Mouse (Mus musculus): Measurements from ENCODE around the gene Ttc8. TPM values are rescaled to one million over a fixed set of nuclear protein-coding genes. Genes with fewer than 3 reads are reported as not detected.

The Ttc8 gene
- polyA plus RNA-seq, 2 experiments, result 1.8 TPM

DNA sequence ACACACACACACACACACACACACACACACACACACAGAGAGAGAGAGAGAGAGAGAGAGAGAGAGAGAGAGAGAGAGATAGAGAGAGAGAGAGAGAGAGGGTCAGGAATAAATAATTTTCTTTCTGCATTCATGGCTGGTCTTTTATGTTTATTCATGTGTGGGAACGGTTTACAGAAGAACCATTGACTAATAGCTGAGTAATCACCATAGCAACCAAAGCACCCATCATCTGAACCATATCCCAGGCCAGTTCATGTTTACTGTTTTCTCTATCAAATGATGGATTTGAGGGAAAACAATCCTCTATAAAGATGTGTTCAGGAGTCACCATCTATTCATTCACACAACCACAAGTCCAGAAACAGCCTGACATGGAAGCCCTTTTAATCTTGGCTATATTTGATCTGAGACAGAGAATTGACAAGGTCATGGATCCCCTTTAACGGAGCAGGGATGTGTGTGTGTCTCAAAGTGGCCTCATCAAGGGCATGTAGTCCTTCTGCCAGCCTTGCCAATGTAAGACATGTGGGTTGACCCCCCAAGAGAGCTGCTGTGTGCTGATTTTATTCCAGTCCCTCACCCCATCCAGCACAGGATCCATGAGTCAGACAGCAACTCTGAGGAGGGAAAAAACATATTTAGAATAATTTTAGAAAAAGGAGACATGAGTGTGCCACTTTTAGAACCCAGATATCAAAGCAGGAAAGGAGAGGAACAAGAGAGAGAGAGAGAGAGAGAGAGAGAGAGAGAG is 70.9 kb downstream of the Ttc8 start:
- H3K4me2 ChIP-seq (ENCODE audit: low read depth), result no peak overlapping the region
- no peaks in the 10 kb centered on the region for H3K27me3 ChIP-seq (ENCODE audit: control insufficient read depth, insufficient read depth, low read length)
- H3K27ac ChIP-seq, result no peak overlapping the region
- TF ChIP-seq EP300 (IDR thresholded peaks at IDR 0.05; ENCODE audit: low read depth) (no peak), CTCF (IDR thresholded peaks at IDR 0.05; ENCODE audit: low read depth) (no peak)
- ATAC-seq (ENCODE audit: insufficient read depth) (no peak), DNase-seq (ENCODE audit: low read depth in 3 of 3, low spot score in 3 of 3) (no peak)
- no peaks in the 10 kb centered on the region for H3K36me3 ChIP-seq (replicated peaks; ENCODE audit: control insufficient read depth, insufficient read depth, low read depth)
- H3K4me1 ChIP-seq (replicated peaks; ENCODE audit: control insufficient read depth in 2 of 2, insufficient read depth in 2 of 2, low read length in 1 of 2), result peaks cover 0 to under 1% of the 10 kb centered on the region in 2 experiments; a peak in 1 of 4 replicates
- 56% methylated on average over 2 of the region's 2 CpGs for WGBS (ENCODE audit: insufficient replicate concordance)
- H3K4me3 ChIP-seq (ENCODE audit: insufficient read depth in 1 of 2, low read depth in 2 of 2, low read length in 2 of 2), result no peak overlapping the region
- H3K9ac ChIP-seq (replicated peaks), result no peak overlapping the region
- no peaks in the 10 kb centered on the region for H3K9me3 ChIP-seq (ENCODE audit: control insufficient read depth, low read length)

DNA sequence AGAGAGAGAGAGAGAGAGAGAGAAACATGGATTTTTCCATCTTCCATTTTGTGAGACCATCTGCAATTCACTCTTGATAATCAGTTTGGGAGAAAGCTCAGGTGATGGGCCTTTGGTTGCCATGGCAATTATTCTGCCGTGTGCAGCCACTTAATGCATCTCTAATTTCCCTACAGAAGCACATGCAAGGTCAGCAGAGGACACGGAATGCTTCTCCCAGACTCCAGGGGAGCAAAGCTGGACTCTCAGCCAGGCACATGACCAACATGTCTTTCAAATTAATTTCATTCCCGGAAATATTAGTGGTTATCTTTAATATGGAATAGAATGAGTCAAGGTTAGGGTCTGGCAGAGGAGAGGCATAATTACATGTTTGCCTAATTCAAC is 71.4 kb downstream of the Ttc8 start:
- Histone ChIP-seq H3K4me2 (ENCODE audit: low read depth) (no peak overlapping the region), H3K27ac (no peak overlapping the region), H3K36me3 (replicated peaks; ENCODE audit: control insufficient read depth, insufficient read depth, low read depth) (no peaks in the 10 kb centered on the region), H3K4me3 (ENCODE audit: insufficient read depth in 1 of 2, low read depth in 2 of 2, low read length in 2 of 2) (no peak overlapping the region), H3K9me3 (ENCODE audit: control insufficient read depth, low read length) (no peaks in the 10 kb centered on the region), H3K4me1 (replicated peaks; ENCODE audit: control insufficient read depth in 2 of 2, insufficient read depth in 2 of 2, low read length in 1 of 2) (peaks cover 4 to 6% of the 10 kb centered on the region in 2 experiments; a peak in 3 of 4 replicates), H3K9ac (replicated peaks) (no peak overlapping the region), H3K27me3 (ENCODE audit: control insufficient read depth, insufficient read depth, low read length) (no peaks in the 10 kb centered on the region)
- ATAC-seq (ENCODE audit: insufficient read depth) (no peak), DNase-seq (ENCODE audit: low read depth in 3 of 3, low spot score in 3 of 3) (no peak)
- WGBS (ENCODE audit: insufficient replicate concordance), result 47% methylated on average over 3 of the region's 3 CpGs
- TF ChIP-seq CTCF (IDR thresholded peaks at IDR 0.05; ENCODE audit: low read depth) (no peak), EP300 (IDR thresholded peaks at IDR 0.05; ENCODE audit: low read depth) (no peak)

DNA sequence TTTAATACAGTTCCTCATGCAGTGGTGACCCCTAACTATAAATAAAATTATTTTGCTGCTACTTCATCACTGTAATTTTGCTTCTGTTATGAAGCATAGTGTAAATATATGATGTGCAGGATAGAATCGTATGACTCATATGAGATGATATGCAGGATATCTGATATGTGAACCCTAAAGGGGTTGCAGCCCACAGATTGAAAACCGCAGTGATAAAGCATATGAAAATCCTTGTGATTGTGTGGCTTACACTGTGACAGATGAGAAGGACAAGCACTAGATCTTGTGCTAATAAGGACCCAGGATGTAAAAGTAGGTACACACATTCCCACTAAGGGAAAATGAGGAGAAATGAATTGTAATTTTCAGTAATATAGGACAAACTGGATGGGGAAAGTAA is 73.4 kb downstream of the Ttc8 start:
- ATAC-seq (ENCODE audit: insufficient read depth) (no peak), DNase-seq (ENCODE audit: low read depth in 3 of 3, low spot score in 3 of 3) (no peak)
- WGBS (ENCODE audit: insufficient replicate concordance), result 59% methylated on average over 2 of the region's 2 CpGs
- Histone ChIP-seq H3K4me2 (ENCODE audit: low read depth) (no peak overlapping the region), H3K4me3 (ENCODE audit: insufficient read depth in 1 of 2, low read depth in 2 of 2, low read length in 2 of 2) (no peak overlapping the region), H3K27ac (no peak overlapping the region), H3K36me3 (replicated peaks; ENCODE audit: control insufficient read depth, insufficient read depth, low read depth) (no peaks in the 10 kb centered on the region), H3K9me3 (ENCODE audit: control insufficient read depth, low read length) (no peaks in the 10 kb centered on the region), H3K4me1 (replicated peaks; ENCODE audit: control insufficient read depth in 2 of 2, insufficient read depth in 2 of 2, low read length in 1 of 2) (peaks cover 5 to 8% of the 10 kb centered on the region in 2 experiments; a peak in 3 of 4 replicates), H3K27me3 (ENCODE audit: control insufficient read depth, insufficient read depth, low read length) (no peaks in the 10 kb centered on the region), H3K9ac (replicated peaks) (no peak overlapping the region)
- TF ChIP-seq CTCF (IDR thresholded peaks at IDR 0.05; ENCODE audit: low read depth), result no peak

DNA sequence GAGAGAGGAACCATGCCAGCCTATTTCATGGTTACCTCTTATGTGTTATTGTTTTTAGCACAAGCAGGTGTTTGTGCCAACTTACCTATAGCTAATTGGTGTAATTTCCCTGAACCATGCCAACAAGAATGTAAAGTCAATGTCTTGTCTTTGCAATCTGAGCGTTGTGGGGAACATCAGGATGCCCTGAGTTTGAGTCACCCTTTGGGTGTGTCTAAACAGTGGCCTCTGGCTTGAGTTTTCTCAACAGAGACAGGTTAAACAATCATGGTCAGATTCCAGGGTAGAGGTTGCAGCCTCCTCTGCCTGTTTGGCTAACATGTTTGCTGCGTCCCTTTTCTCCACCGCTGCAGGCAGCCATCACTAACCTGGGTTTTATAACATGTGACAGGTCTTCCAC is 74.0 kb downstream of the Ttc8 start:
- no peak overlapping the region for H3K4me2 ChIP-seq (ENCODE audit: low read depth)
- H3K4me1 ChIP-seq (replicated peaks; ENCODE audit: control insufficient read depth in 2 of 2, insufficient read depth in 2 of 2, low read length in 1 of 2), result peaks cover 5 to 8% of the 10 kb centered on the region in 2 experiments; a peak in 3 of 4 replicates
- no peak overlapping the region for H3K4me3 ChIP-seq (ENCODE audit: insufficient read depth in 1 of 2, low read depth in 2 of 2, low read length in 2 of 2)
- ATAC-seq (ENCODE audit: insufficient read depth) (no peak), DNase-seq (ENCODE audit: low read depth in 3 of 3, low spot score in 3 of 3) (no peak)
- no peak overlapping the region for H3K27ac ChIP-seq
- no peaks in the 10 kb centered on the region for H3K36me3 ChIP-seq (replicated peaks; ENCODE audit: control insufficient read depth, insufficient read depth, low read depth)
- 67% methylated on average over 3 of the region's 3 CpGs for WGBS (ENCODE audit: insufficient replicate concordance)
- H3K9me3 ChIP-seq (ENCODE audit: control insufficient read depth, low read length), result no peaks in the 10 kb centered on the region
- no peak for TF ChIP-seq EP300 (IDR thresholded peaks at IDR 0.05; ENCODE audit: low read depth)
- TF ChIP-seq CTCF (IDR thresholded peaks at IDR 0.05; ENCODE audit: low read depth), result no peak
- H3K9ac ChIP-seq (replicated peaks), result no peak overlapping the region
- no peaks in the 10 kb centered on the region for H3K27me3 ChIP-seq (ENCODE audit: control insufficient read depth, insufficient read depth, low read length)

DNA sequence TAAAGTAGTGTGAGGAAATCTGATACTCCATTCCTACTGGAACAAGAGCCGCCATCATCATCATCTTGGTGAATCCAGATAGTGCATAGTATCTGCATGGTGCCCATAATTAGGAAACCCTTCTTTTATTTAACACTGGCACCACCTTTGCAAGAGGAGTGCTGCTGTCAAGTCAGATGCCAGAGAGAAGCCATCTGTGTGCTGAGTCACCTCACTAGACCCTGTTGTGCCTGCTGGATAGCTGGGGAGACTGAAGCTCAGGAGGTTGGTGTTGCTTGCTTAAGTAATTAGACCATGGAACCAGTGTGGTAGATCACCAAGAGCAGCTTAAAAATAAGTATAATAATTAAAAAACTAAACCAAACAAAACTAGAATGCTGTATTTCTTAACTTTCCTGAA is 75.5 kb downstream of the Ttc8 start:
- ATAC-seq (ENCODE audit: insufficient read depth), result no peak
- 68% methylated on average over 1 of the region's 1 CpGs for WGBS (ENCODE audit: insufficient replicate concordance)

More for the DNA sequence above, 75.5 kb downstream of the Ttc8 start:
- Histone ChIP-seq H3K4me1 (replicated peaks; ENCODE audit: control insufficient read depth in 2 of 2, insufficient read depth in 2 of 2, low read length in 1 of 2) (peaks cover 5 to 8% of the 10 kb centered on the region in 2 experiments; a peak in 3 of 4 replicates), H3K27me3 (ENCODE audit: control insufficient read depth, insufficient read depth, low read length) (no peaks in the 10 kb centered on the region), H3K9me3 (ENCODE audit: control insufficient read depth, low read length) (no peaks in the 10 kb centered on the region), H3K4me3 (ENCODE audit: insufficient read depth in 1 of 2, low read depth in 2 of 2, low read length in 2 of 2) (no peak overlapping the region), H3K9ac (replicated peaks) (no peak overlapping the region), H3K4me2 (ENCODE audit: low read depth) (no peak overlapping the region), H3K36me3 (replicated peaks; ENCODE audit: control insufficient read depth, insufficient read depth, low read depth) (no peaks in the 10 kb centered on the region), H3K27ac (no peak overlapping the region)
- no peak for DNase-seq (ENCODE audit: low read depth in 3 of 3, low spot score in 3 of 3)
- TF ChIP-seq EP300 (IDR thresholded peaks at IDR 0.05; ENCODE audit: low read depth), result no peak
- no peak for TF ChIP-seq CTCF (IDR thresholded peaks at IDR 0.05; ENCODE audit: low read depth)
